Mouse (Mus musculus): ENCODE measurements around the gene Adamts2.

Adamts2 gene

GRCm38 (mm10) chr11:50622238-50622726, 20.4 kb downstream of the Adamts2 start:
- in situ Hi-C loops (cut with MboI, MseI), result no loop called here

- in situ Hi-C loops (cut with MboI, MseI), result no loop called here
Observed at GRCm38 (mm10) chr11:50623806-50624205, 21.9 kb downstream of the Adamts2 start.

- in situ Hi-C loops (cut with MboI, MseI), result no loop called here
Observed at GRCm38 (mm10) chr11:50624239-50624638, 22.4 kb downstream of the Adamts2 start.

- in situ Hi-C loops (cut with MboI, MseI), result no loop called here
Observed at GRCm38 (mm10) chr11:50624720-50625119, 22.8 kb downstream of the Adamts2 start.

GRCm38 (mm10) chr11:50628915-50629314, 27.0 kb downstream of the Adamts2 start:
- in situ Hi-C loops (cut with MboI, MseI), result no loop called here

- in situ Hi-C loops (cut with MboI, MseI), result no loop called here
Observed at GRCm38 (mm10) chr11:50630462-50630861, 28.6 kb downstream of the Adamts2 start.

GRCm38 (mm10) chr11:50632270-50632669, 30.4 kb downstream of the Adamts2 start:
- in situ Hi-C loops (cut with MboI, MseI), result no loop called here

- in situ Hi-C loops (cut with MboI, MseI), result no loop called here
Observed at GRCm38 (mm10) chr11:50635051-50635590, 33.2 kb downstream of the Adamts2 start.

GRCm38 (mm10) chr11:50637026-50637425, 35.1 kb downstream of the Adamts2 start:
- in situ Hi-C loops (cut with MboI, MseI), result no loop called here

- in situ Hi-C loops (cut with MboI, MseI), result no loop called here
Observed at GRCm38 (mm10) chr11:50638197-50638867, 36.4 kb downstream of the Adamts2 start.

GRCm38 (mm10) chr11:50638868-50639220, 37.0 kb downstream of the Adamts2 start:
- in situ Hi-C loops (cut with MboI, MseI), result no loop called here

GRCm38 (mm10) chr11:50642583-50642982, 40.7 kb downstream of the Adamts2 start:
- in situ Hi-C loops (cut with MboI, MseI), result no loop called here

- in situ Hi-C loops (cut with MboI, MseI), result no loop called here
Observed at GRCm38 (mm10) chr11:50646148-50646547, 44.3 kb downstream of the Adamts2 start.

- in situ Hi-C loops (cut with MboI, MseI), result no loop called here
Observed at GRCm38 (mm10) chr11:50648143-50648807, 46.4 kb downstream of the Adamts2 start.

- in situ Hi-C loops (cut with MboI, MseI), result no loop called here
Observed at GRCm38 (mm10) chr11:50650037-50650436, 48.2 kb downstream of the Adamts2 start.

- in situ Hi-C loops (cut with MboI, MseI), result no loop called here
Observed at GRCm38 (mm10) chr11:50653746-50654431, 52.0 kb downstream of the Adamts2 start.

GRCm38 (mm10) chr11:50658826-50659225, 56.9 kb downstream of the Adamts2 start:
- in situ Hi-C loops (cut with MboI, MseI), result no loop called here

- in situ Hi-C loops (cut with MboI, MseI), result no loop called here
Observed at GRCm38 (mm10) chr11:50662176-50662575, 60.3 kb downstream of the Adamts2 start.

- in situ Hi-C loops (cut with MboI, MseI), result no loop called here
Observed at GRCm38 (mm10) chr11:50664826-50665225, 62.9 kb downstream of the Adamts2 start.

GRCm38 (mm10) chr11:50669542-50670362, 67.9 kb downstream of the Adamts2 start:
- in situ Hi-C loops (cut with MboI, MseI), result no loop called here

GRCm38 (mm10) chr11:50670363-50670725, 68.5 kb downstream of the Adamts2 start:
- in situ Hi-C loops (cut with MboI, MseI), result no loop called here

- in situ Hi-C loops (cut with MboI, MseI), result no loop called here
Observed at GRCm38 (mm10) chr11:50670881-50671280, 69.0 kb downstream of the Adamts2 start.
